Mouse (Mus musculus) cerebellum, adult 2 months (tissue): ENCODE results near the gene 1110017D15Rik. TPM values are rescaled to one million over a fixed set of nuclear protein-coding genes. Genes with fewer than 3 reads are reported as not detected.
A peak's percentile ranks its signal among the peaks of the same experiment; 100 is the strongest.

Experiments used
- DNase-seq, 2 experiments: peaks; one replicate each; pipeline ENCODE4 v3.0.0; 2021
- H3K27ac ChIP-seq: fragments of 200-500 bp; 2 replicates; pipeline ENCODE4 v1.5.1; 2012; ENCODE audit warnings: low read length, control low read depth, inconsistent platforms; ENCODE audit not compliant: insufficient read depth
- H3K27me3 ChIP-seq: fragments of 200-500 bp; 2 replicates; pipeline ENCODE4 v1.6.1; 2012; ENCODE audit warnings: inconsistent platforms, mild to moderate bottlenecking, low read length, moderate library complexity; ENCODE audit not compliant: control insufficient read depth, insufficient read depth
- H3K4me1 ChIP-seq: fragments of 200-500 bp; 2 replicates; pipeline ENCODE4 v1.6.1; 2011; ENCODE audit warnings: low read length; ENCODE audit not compliant: control insufficient read depth, insufficient read depth
- H3K4me3 ChIP-seq: fragments of 200-500 bp; replicated peaks from 2 replicates; pipeline ENCODE3; 2011; ENCODE audit warnings: mild to moderate bottlenecking, low read depth, low read length, control low read depth; ENCODE audit not compliant: insufficient read depth
- CTCF ChIP-seq: fragments of 200-500 bp; IDR thresholded peaks from 2 replicates; pipeline ENCODE4 v1.5.1; 2011; ENCODE audit warnings: low read depth, mild to moderate bottlenecking, control low read depth, low read length, moderate library complexity, borderline replicate concordance; ENCODE audit not compliant: insufficient read depth
- POLR2A ChIP-seq: fragments of 200-500 bp; IDR thresholded peaks from 2 replicates; pipeline ENCODE4 v1.6.1; 2011; ENCODE audit warnings: low read length, control low read depth, borderline replicate concordance; ENCODE audit not compliant: insufficient read depth
- WGBS: fragments of 180-500 bp; shearing (Covaris S2); methylation state at CpG from one replicate; pipeline ENCODE4 v1.1.7; 2018; 5-methylcytosine and 5-hydroxymethylcytosine counted together
- polyA plus RNA-seq: library from polyadenylated mRNA; depleted of rRNA; stranded (reverse); fragments of >200 nt; gene quantifications from 2 replicates; pipeline ENCODE4 v1.2.3, GENCODE M21; 2012

The 1110017D15Rik gene
- polyA plus RNA-seq, 1 experiment = 4.3 TPM

GRCm38 (mm10) chr4:41507998-41508397 is 9.1 kb downstream of the 1110017D15Rik start:
- DNase-seq = no peak
- no peak for TF ChIP-seq POLR2A
- TF ChIP-seq CTCF = no peak
- Histone ChIP-seq H3K27ac (no peak overlapping the region), H3K27me3 (no peaks in the 10 kb centered on the region), H3K4me3 (no peak overlapping the region), H3K4me1 (peaks cover 3% of the 10 kb centered on the region; the same call in 1 of the 2 replicates)
- WGBS = 79% methylated on average over 7 of the region's 7 CpGs

GRCm38 (mm10) chr4:41507326-41507924 is 9.7 kb downstream of the 1110017D15Rik start:
- TF ChIP-seq CTCF (no peak), POLR2A (no peak)
- Histone ChIP-seq H3K4me3 (peak overlapping the region; percentile 71), H3K27me3 (no peaks in the 10 kb centered on the region), H3K27ac (no peak overlapping the region), H3K4me1 (peaks cover 3% of the 10 kb centered on the region; the same call in 1 of the 2 replicates)
- no peak for DNase-seq
- 23% methylated on average over 22 of the region's 22 CpGs for WGBS

GRCm38 (mm10) chr4:41506906-41507305 is 10.2 kb downstream of the 1110017D15Rik start:
- DNase-seq = peak; percentile 85
- TF ChIP-seq CTCF = no peak
- peak; percentile 52; the same call in 1 of the 2 replicates for TF ChIP-seq POLR2A
- H3K27me3 ChIP-seq = no peaks in the 10 kb centered on the region
- peaks cover 3% of the 10 kb centered on the region; the same call in 1 of the 2 replicates for H3K4me1 ChIP-seq
- H3K27ac ChIP-seq = no peak overlapping the region
- H3K4me3 ChIP-seq = peak overlapping the region; percentile 71
- WGBS = 1% methylated on average over 29 of the region's 29 CpGs

GRCm38 (mm10) chr4:41506156-41506555 is 11.0 kb downstream of the 1110017D15Rik start:
- peak; percentile 60 for DNase-seq
- WGBS = 17% methylated on average over 13 of the region's 13 CpGs
- H3K4me1 ChIP-seq = peaks cover 3% of the 10 kb centered on the region; the same call in 1 of the 2 replicates
- H3K4me3 ChIP-seq = peak overlapping the region; percentile 71
- peak; percentile 52 for TF ChIP-seq CTCF
- TF ChIP-seq POLR2A = no peak
- no peaks in the 10 kb centered on the region for H3K27me3 ChIP-seq
- no peak overlapping the region for H3K27ac ChIP-seq

DNA sequence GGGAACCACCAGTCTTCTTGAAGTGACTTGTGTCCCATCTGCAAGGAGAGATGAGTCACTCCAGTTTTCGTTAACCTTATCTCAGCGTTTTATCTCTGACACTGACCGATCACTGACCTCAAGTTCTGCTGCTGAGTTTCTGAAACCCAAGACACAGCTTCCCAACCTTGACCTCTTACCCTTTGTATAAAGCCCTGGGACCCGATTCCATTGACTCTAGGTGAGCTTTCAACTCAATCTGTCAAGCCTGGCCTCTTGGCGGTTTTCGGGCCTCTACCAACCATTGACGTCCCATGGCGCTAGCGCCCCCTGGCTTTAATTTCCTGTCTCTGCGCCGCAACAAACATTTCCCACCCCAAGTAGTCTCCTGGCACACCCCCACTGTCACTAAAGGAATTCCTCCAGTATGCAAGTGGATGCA is 12.0 kb downstream of the 1110017D15Rik start:
- no peak for DNase-seq
- Histone ChIP-seq H3K4me3 (no peak overlapping the region), H3K27me3 (no peaks in the 10 kb centered on the region), H3K27ac (no peak overlapping the region), H3K4me1 (peaks cover 3% of the 10 kb centered on the region; the same call in 1 of the 2 replicates)
- TF ChIP-seq POLR2A (no peak), CTCF (no peak)
- 67% methylated on average over 11 of the region's 11 CpGs for WGBS

DNA sequence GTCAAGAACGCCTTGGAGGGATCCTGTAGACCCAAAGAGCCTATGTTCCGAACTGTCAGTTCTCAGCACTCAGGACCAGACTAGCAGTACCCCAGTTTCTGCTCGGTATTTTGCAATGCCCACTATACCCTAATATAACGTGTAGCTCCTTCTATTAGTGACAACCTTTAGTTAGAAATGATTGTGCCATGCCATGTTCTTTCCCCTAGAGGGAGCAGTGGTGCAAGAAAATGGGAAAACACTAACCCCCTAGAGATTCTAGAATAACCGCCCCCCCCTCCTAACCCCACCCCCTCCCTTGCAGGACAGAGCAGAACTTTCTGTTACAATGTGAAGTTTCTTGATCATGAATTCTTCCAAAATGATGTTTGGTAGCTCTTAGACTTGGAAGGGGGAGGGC is 12.8 kb downstream of the 1110017D15Rik start:
- Histone ChIP-seq H3K4me3 (no peak overlapping the region), H3K27me3 (no peaks in the 10 kb centered on the region), H3K4me1 (peaks cover 3% of the 10 kb centered on the region; the same call in 1 of the 2 replicates), H3K27ac (no peak overlapping the region)
- 70% methylated on average over 5 of the region's 5 CpGs for WGBS
- DNase-seq = no peak
- no peak for TF ChIP-seq CTCF
- no peak for TF ChIP-seq POLR2A

DNA sequence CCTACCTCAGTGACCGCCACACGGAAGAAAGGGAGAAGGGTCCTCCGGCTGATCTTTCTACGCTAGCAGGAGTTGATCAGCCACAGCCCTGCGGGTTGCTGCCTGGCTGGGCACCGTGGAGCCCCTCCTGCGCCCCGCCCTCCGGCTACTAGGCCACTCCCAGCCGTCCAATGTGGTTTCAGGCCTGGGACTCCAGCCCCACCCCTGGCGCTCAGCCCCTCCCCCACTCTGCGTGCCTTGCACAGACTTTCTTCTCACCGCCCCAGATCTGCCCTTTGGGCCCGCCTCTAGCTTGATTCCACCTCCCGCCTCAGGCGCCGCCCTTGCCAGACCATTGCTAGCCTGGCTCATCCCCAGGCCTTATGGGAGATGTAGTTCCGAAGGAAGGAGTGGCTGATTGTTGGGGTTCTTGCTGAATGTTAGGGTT is 14.1 kb downstream of the 1110017D15Rik start, which contains the start of gene AI464131:
Gene AI464131 (minus strand): TSS at position 91 of the 427 bp plus-strand sequence.
- peak within 1 kb of the TSS; percentile 58 for H3K4me3 ChIP-seq
- no peaks in the 10 kb centered on the region for H3K27me3 ChIP-seq
- peaks cover 3% of the 10 kb centered on the region; the same call in 1 of the 2 replicates for H3K4me1 ChIP-seq
- no peak within 1 kb of the TSS for H3K27ac ChIP-seq
- TF ChIP-seq POLR2A (0 out of 2 replicates have a peak, but pooled peaks have one; percentile 22), CTCF (no peak)
- DNase-seq = peak; percentile 93 to 96
- WGBS = 5% methylated on average over 18 of the region's 18 CpGs

GRCm38 (mm10) chr4:41502171-41502940 is 14.8 kb downstream of the 1110017D15Rik start:
- WGBS = 33% methylated on average over 20 of the region's 20 CpGs
- Histone ChIP-seq H3K4me1 (peaks cover 3% of the 10 kb centered on the region; the same call in 1 of the 2 replicates), H3K27me3 (no peaks in the 10 kb centered on the region), H3K27ac (no peak overlapping the region), H3K4me3 (peak overlapping the region; percentile 58)
- TF ChIP-seq CTCF (no peak), POLR2A (no peak)
- DNase-seq = no peak
